Mouse (Mus musculus) hindbrain, embryonic 10.5 days (tissue): ENCODE measurements around the gene Rapgef2. TPM values are rescaled to one million over a fixed set of nuclear protein-coding genes. Genes with fewer than 3 reads are reported as not detected.

Source experiments
- DNase-seq: peaks from one replicate; pipeline ENCODE4 v3.0.0-alpha.2; 2017; ENCODE audit warnings: low spot score
- H3K27ac ChIP-seq: fragments of 300-500 bp; sonication (generic); 2 replicates; pipeline ENCODE4 v1.5.1; 2016; ENCODE audit warnings: mild to moderate bottlenecking, moderate library complexity
- H3K27me3 ChIP-seq: fragments of 300-500 bp; sonication (generic); 2 replicates; pipeline ENCODE4 v1.6.1; 2016; ENCODE audit warnings: mild to moderate bottlenecking; ENCODE audit not compliant: poor library complexity, insufficient read depth, severe bottlenecking
- H3K36me3 ChIP-seq: fragments of 300-500 bp; sonication (generic); 2 replicates; pipeline ENCODE4 v1.6.1; 2016; ENCODE audit warnings: mild to moderate bottlenecking, moderate library complexity
- H3K4me1 ChIP-seq: fragments of 300-500 bp; sonication (generic); replicated peaks from 2 replicates; pipeline ENCODE4 v1.6.1; 2016; ENCODE audit warnings: mild to moderate bottlenecking
- H3K4me3 ChIP-seq: fragments of 300-500 bp; sonication (generic); 2 replicates; pipeline ENCODE4 v1.5.1; 2016; ENCODE audit warnings: mild to moderate bottlenecking, moderate library complexity
- H3K9me3 ChIP-seq: fragments of 300-500 bp; sonication (generic); 2 replicates; pipeline ENCODE4 v1.6.1; 2016; ENCODE audit warnings: mild to moderate bottlenecking, moderate library complexity
- WGBS: fragments of 180-500 bp; shearing (Covaris S2); methylation state at CpG from one replicate; pipeline ENCODE4 v1.1.7; 2016; 5-methylcytosine and 5-hydroxymethylcytosine counted together
- polyA plus RNA-seq: library from polyadenylated mRNA; unstranded; fragments of >200 nt; fragmentation: Nextera tagmentation; extraction: Ambion mirVana; gene quantifications from 2 replicates; pipeline ENCODE4 v1.2.1, GENCODE M21; 2016

Rapgef2 gene
- polyA plus RNA-seq, 1 experiment from 2014 or later: 5.2 TPM

- 69% methylated on average over 5 of the region's 5 CpGs for WGBS
Measured at GRCm38 (mm10) chr3:79203821-79204220, 82.5 kb downstream of the Rapgef2 start.

GRCm38 (mm10) chr3:79203178-79203577 lies 83.1 kb downstream of the Rapgef2 start:
- no peak for DNase-seq
- H3K27me3 ChIP-seq: no peaks in the 10 kb centered on the region
- peaks cover 3% of the 10 kb centered on the region; the same call in 1 of the 2 replicates for H3K36me3 ChIP-seq
- H3K27ac ChIP-seq: no peak overlapping the region
- 90% methylated on average over 3 of the region's 3 CpGs for WGBS
- peaks cover 16% of the 10 kb centered on the region for H3K4me1 ChIP-seq
- no peak overlapping the region for H3K4me3 ChIP-seq
- H3K9me3 ChIP-seq: no peaks in the 10 kb centered on the region

More at GRCm38 (mm10) chr3:79203821-79204220, 82.5 kb downstream of the Rapgef2 start:
- peaks cover 6% of the 10 kb centered on the region; the same call in 1 of the 2 replicates for H3K36me3 ChIP-seq
- no peak overlapping the region for H3K4me3 ChIP-seq
- H3K27me3 ChIP-seq: no peaks in the 10 kb centered on the region
- H3K27ac ChIP-seq: no peak overlapping the region
- DNase-seq: no peak
- H3K4me1 ChIP-seq: peaks cover 16% of the 10 kb centered on the region
- H3K9me3 ChIP-seq: no peaks in the 10 kb centered on the region

DNA sequence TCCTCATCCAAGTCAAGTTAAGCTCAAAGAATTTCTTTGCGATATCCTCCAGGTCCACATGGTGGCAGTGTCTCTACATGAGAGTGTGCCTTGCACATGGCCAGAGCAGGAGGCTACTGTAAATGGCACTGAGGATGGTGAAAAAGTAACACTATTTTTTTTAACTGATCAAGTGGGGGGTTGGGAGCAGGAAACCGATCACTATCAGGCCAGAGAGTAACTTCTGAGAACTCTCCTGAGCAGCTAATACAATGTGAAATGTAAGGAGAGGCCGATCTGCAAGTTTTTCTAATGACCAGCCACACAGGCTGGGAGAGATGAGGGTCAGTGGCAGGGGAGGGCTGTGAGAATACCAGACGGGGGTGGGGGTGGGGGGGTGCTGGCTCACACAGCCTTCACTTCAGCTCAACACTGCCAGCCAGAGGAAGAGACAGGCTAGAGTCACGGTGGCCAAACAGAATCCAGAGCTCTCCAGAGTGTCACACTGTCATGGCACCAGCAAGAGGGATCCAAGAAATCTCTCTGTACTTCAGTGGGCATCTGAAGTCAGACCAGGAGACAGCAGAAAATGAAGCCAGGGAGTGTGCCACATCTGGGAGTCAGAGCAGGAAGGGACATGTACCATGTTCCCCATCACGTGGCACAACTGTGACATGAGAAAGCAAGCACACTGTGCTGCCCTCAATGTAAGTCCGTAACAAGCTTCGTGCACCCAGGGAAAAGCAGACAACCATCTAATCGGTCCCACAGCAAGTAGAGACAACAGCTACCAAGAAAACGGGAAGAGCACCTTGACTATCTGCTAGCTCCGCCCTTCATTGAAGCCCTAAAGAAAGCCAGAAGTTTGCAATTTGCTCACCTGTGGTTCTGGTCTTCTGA lies 83.8 kb downstream of the Rapgef2 start:
- peak; percentile 62 for DNase-seq
- WGBS: 44% methylated on average over 11 of the region's 11 CpGs
- no peaks in the 10 kb centered on the region for H3K9me3 ChIP-seq
- H3K27ac ChIP-seq: peak overlapping the region; percentile 56
- peaks cover 16% of the 10 kb centered on the region for H3K4me1 ChIP-seq
- H3K27me3 ChIP-seq: no peaks in the 10 kb centered on the region
- peaks cover 3% of the 10 kb centered on the region; the same call in 1 of the 2 replicates for H3K36me3 ChIP-seq
- 0 out of 2 replicates have a peak overlapping the region, but pooled peaks have one; percentile 4 for H3K4me3 ChIP-seq

DNA sequence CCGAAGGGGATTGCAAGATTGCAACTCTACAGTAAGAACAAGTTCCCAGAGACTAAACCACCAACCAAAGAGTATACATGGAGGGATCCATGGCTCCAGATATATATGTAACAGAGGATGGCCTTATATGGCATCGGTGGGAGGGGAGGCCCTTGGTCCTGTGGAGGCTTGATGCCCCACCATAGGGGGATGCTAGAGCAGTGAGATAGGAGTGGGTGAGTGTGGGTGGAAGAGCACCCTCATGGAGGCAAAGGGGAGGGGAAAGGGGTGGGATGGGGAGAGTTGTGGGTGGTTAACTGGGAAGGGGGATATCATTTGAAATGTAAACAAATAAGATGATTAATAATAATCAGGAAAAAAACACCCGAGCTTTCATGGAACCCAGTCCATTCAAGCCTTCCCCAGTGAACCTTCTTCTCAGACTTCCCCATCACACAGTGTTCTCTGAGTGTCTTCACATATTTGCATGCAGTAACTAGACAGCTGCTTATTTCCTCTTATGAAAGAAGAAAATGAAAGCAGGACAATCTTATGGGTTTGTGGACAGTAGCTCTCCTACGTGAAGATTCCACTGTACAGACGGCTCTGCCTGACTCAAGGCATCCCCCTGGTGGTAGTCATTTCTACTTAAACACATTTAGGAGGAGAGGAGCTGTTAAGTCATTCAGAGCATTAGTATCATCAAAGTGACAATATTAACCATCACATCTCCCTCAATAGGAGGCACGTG lies 89.4 kb downstream of the Rapgef2 start:
- H3K4me3 ChIP-seq: no peak overlapping the region
- DNase-seq: no peak
- no peaks in the 10 kb centered on the region for H3K9me3 ChIP-seq
- 0 out of 2 replicates have a peak, but pooled peaks cover 4% of the 10 kb centered on the region for H3K36me3 ChIP-seq
- 73% methylated on average over 6 of the region's 6 CpGs for WGBS
- H3K27me3 ChIP-seq: no peaks in the 10 kb centered on the region
- no peaks in the 10 kb centered on the region for H3K4me1 ChIP-seq
- H3K27ac ChIP-seq: no peak overlapping the region

- Histone ChIP-seq H3K27me3 (no peaks in the 10 kb centered on the region), H3K4me1 (no peaks in the 10 kb centered on the region), H3K27ac (no peak overlapping the region), H3K9me3 (no peaks in the 10 kb centered on the region), H3K4me3 (no peak overlapping the region), H3K36me3 (0 out of 2 replicates have a peak, but pooled peaks cover 4% of the 10 kb centered on the region)
- 92% methylated on average over 9 of the region's 9 CpGs for WGBS
- no peak for DNase-seq
Measured at GRCm38 (mm10) chr3:79195280-79195679, 91.0 kb downstream of the Rapgef2 start.

GRCm38 (mm10) chr3:79194111-79194793 lies 92.1 kb downstream of the Rapgef2 start:
- Histone ChIP-seq H3K27ac (no peak overlapping the region), H3K9me3 (no peaks in the 10 kb centered on the region), H3K4me1 (no peaks in the 10 kb centered on the region), H3K36me3 (0 out of 2 replicates have a peak, but pooled peaks cover 4% of the 10 kb centered on the region), H3K27me3 (no peaks in the 10 kb centered on the region), H3K4me3 (no peak overlapping the region)
- WGBS: 86% methylated on average over 8 of the region's 8 CpGs
- DNase-seq: no peak

DNA sequence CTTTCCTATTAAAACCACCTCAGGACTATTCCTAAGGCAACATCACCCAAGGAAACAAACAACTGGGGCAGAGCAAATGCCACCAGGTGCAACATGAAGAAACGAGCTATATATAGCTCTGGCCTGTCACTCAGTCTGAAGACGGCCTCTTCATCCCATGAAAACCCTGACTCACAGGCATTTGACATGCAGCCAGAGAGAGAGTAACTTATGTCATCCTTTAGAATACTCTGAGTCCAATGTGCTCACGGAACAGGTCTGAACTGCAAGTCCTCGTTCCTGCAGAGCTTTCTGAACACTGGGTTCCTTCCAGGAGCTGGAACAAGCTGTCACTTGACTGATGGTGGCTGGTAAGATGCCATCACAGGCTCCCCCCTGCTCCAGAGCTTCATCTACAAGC lies 93.3 kb downstream of the Rapgef2 start:
- H3K27ac ChIP-seq: no peak overlapping the region
- WGBS: 89% methylated on average over 4 of the region's 4 CpGs
- DNase-seq: no peak
- H3K9me3 ChIP-seq: no peaks in the 10 kb centered on the region
- no peak overlapping the region for H3K4me3 ChIP-seq
- H3K27me3 ChIP-seq: no peaks in the 10 kb centered on the region
- no peaks in the 10 kb centered on the region for H3K4me1 ChIP-seq
- 0 out of 2 replicates have a peak, but pooled peaks cover 4% of the 10 kb centered on the region for H3K36me3 ChIP-seq

DNA sequence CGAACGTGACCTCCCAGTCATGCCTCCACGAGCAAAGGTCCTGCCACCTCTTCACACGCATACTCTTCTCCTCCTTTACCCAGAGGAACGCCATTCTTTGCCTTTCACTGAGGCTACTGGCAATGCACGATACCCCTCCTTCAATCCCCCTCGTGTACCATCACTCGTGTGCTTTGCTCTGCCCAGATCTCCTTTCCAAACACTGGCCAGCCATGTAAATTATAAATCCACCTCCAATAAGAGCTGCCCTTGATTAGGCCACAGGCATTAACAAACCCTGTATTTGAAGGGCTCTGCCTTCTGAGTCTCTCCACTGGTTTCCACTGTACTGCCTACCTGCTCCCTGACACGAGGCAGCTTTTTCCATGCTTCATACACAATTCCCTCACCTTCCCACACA lies 94.3 kb downstream of the Rapgef2 start:
- 84% methylated on average over 9 of the region's 9 CpGs for WGBS
- no peak for DNase-seq
- no peak overlapping the region for H3K27ac ChIP-seq

DNA sequence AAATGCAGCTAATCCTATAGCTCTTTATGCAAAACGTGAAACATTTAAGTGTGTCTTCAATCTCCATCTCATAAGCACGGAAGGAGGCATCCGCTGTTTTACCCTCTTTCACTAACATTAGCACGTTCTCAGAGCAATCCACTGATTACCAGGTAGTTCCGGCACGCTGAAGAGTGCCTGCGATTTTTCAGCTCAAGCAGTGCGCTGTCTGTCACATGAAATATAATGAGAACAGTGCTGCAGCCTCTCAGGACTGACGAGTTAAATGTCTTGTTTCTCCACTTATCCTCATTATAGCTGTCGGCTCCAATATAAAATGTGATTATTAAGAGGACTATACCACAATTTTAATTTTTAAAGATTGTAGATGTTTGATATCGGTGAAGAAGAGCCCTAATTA lies 94.8 kb downstream of the Rapgef2 start:
- WGBS: 93% methylated on average over 11 of the region's 11 CpGs

More for the DNA sequence above, 94.3 kb downstream of the Rapgef2 start:
- H3K36me3 ChIP-seq: 0 out of 2 replicates have a peak, but pooled peaks cover 4% of the 10 kb centered on the region
- H3K9me3 ChIP-seq: no peaks in the 10 kb centered on the region
- no peaks in the 10 kb centered on the region for H3K4me1 ChIP-seq
- no peaks in the 10 kb centered on the region for H3K27me3 ChIP-seq
- no peak overlapping the region for H3K4me3 ChIP-seq

DNA sequence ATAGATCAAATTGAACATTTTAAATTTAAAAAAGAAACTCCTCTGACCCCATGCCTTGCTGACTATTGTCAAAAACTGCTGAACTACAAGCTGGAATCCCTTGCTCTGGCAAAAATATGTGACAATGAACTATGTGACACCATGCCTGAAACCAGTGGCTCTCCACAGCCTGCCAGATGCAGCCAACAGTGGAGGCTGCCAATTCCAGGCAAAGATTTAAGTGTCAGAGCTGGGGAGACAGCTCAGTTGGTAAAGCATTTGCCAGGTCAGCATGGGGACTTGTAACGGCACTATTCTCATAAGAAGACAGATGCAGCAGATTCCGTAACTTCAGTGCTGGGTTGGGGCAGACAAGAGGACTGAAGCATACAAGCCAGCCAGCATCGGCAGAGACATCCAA lies 95.9 kb downstream of the Rapgef2 start:
- no peak overlapping the region for H3K4me3 ChIP-seq
- 88% methylated on average over 3 of the region's 3 CpGs for WGBS

More for the DNA sequence above, 94.8 kb downstream of the Rapgef2 start:
- no peak for DNase-seq
- H3K27me3 ChIP-seq: no peaks in the 10 kb centered on the region
- no peak overlapping the region for H3K4me3 ChIP-seq
- no peaks in the 10 kb centered on the region for H3K9me3 ChIP-seq
- H3K36me3 ChIP-seq: 0 out of 2 replicates have a peak, but pooled peaks cover 4% of the 10 kb centered on the region
- H3K27ac ChIP-seq: no peak overlapping the region
- no peaks in the 10 kb centered on the region for H3K4me1 ChIP-seq

GRCm38 (mm10) chr3:79187912-79188311 lies 98.4 kb downstream of the Rapgef2 start:
- H3K4me3 ChIP-seq: no peak overlapping the region
- WGBS: 98% methylated on average over 1 of the region's 1 CpGs
- no peak for DNase-seq
- H3K27ac ChIP-seq: no peak overlapping the region
- H3K27me3 ChIP-seq: no peaks in the 10 kb centered on the region
- no peaks in the 10 kb centered on the region for H3K9me3 ChIP-seq
- no peaks in the 10 kb centered on the region for H3K4me1 ChIP-seq
- no peaks in the 10 kb centered on the region for H3K36me3 ChIP-seq

More for the DNA sequence above, 95.9 kb downstream of the Rapgef2 start:
- no peaks in the 10 kb centered on the region for H3K4me1 ChIP-seq
- H3K27ac ChIP-seq: no peak overlapping the region
- H3K36me3 ChIP-seq: 0 out of 2 replicates have a peak, but pooled peaks cover 4% of the 10 kb centered on the region
- no peaks in the 10 kb centered on the region for H3K27me3 ChIP-seq
- DNase-seq: no peak
- no peaks in the 10 kb centered on the region for H3K9me3 ChIP-seq

- Histone ChIP-seq H3K27me3 (no peaks in the 10 kb centered on the region), H3K27ac (no peak overlapping the region), H3K4me3 (no peak overlapping the region), H3K36me3 (no peaks in the 10 kb centered on the region), H3K9me3 (no peaks in the 10 kb centered on the region), H3K4me1 (peaks cover 41% of the 10 kb centered on the region)
- 86% methylated on average over 3 of the region's 3 CpGs for WGBS
- DNase-seq: no peak
Measured at GRCm38 (mm10) chr3:79182290-79182689, 104.0 kb downstream of the Rapgef2 start.
